Mouse (Mus musculus): ENCODE results near the gene Ap2s1. TPM values are rescaled to one million over a fixed set of nuclear protein-coding genes. Genes with fewer than 3 reads are reported as not detected.

Ap2s1 gene
- polyA plus RNA-seq, 1 experiment = 455 TPM

DNA sequence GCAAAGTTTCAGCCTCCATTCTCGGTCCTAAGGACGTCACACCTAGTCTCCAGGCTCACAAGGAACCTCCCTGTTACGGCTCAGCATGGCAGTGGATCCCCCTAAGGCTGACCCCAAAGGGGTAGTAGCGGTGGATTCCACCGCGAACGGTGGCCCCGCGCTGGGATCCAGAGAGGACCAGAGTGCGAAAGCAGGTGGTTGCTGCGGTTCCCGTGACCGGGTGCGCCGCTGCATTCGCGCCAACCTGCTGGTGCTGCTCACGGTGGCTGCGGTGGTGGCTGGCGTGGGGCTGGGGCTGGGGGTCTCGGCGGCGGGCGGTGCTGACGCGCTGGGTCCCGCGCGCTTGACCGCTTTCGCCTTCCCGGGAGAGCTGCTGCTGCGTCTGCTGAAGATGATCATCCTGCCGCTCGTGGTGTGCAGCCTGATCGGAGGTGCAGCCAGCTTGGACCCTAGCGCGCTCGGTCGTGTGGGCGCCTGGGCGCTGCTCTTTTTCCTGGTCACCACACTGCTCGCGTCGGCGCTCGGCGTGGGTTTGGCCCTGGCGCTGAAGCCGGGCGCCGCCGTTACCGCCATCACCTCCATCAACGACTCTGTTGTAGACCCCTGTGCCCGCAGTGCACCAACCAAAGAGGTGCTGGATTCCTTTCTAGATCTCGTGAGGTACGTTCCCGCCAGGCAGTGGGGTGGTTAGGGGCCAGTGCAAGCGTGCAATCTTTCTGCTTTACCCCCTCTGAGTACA is 43.8 kb downstream of the Ap2s1 start:
- peak; percentile 33 for DNase-seq (ENCODE audit: low read depth)

DNA sequence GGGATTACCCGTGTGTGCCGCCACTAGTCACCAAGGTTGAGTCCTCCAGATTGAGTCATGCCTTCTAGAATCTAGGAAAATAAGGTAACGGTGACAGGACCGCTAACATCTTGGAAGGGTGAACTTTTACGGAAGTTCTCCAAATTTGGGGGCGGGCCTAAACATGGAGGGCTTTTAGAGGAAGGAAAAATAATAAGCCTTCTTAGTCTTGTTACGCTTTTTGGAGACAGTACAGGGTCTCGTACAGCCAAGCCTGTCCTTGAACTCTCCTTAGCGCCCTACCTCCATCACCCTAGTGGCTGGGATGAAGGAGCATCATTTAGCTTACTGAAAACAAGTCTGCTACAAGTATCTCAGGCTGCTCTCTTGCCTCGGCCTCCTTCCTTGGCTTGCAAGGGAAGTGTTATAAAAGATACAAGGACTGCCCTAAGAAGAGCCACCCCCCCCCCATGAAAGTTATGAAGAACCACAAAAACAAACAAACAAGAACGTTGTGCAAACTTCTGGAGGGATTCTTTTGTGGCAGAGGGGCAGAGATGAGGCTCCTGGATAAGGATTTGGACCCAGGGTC is 44.4 kb downstream of the Ap2s1 start:
- DNase-seq (ENCODE audit: low read depth) = no peak
- TF ChIP-seq CTCF (IDR thresholded peaks at IDR 0.05; ENCODE audit: borderline replicate concordance, extremely low read depth, insufficient read depth, insufficient read length) = no peak
- no peak for TF ChIP-seq POLR2A (IDR thresholded peaks at IDR 0.05; ENCODE audit: borderline replicate concordance, extremely low read depth, insufficient read depth, insufficient read length, poor library complexity, severe bottlenecking)

More for the DNA sequence above, 43.8 kb downstream of the Ap2s1 start:
- TF ChIP-seq CTCF (IDR thresholded peaks at IDR 0.05; ENCODE audit: borderline replicate concordance, extremely low read depth, insufficient read depth, insufficient read length) (no peak), POLR2A (IDR thresholded peaks at IDR 0.05; ENCODE audit: borderline replicate concordance, extremely low read depth, insufficient read depth, insufficient read length, poor library complexity, severe bottlenecking) (no peak)

DNA sequence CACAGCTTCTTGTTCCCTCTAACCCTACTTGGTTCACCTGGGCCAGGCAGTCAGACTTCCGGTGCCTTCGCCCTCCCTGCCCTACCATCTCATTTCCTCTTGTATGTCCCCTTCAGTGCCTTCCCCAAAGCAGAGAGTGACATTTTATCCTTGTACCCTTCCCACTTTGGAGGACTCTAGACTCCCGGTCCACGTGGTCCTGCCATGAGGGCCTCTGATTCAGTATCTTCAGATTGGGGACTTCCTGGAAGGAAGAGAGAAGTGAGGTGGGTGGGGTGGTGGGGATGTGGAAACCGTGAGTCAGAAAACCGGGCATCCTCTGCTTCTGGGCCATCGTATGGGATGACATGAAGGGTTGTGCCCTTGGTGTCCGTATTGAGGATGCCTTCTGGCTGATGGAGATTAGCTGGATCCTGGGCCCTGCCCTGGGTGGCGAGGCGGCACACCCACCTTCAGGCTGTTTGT is 45.0 kb downstream of the Ap2s1 start:
- DNase-seq (ENCODE audit: low read depth) = no peak
- TF ChIP-seq POLR2A (IDR thresholded peaks at IDR 0.05; ENCODE audit: borderline replicate concordance, extremely low read depth, insufficient read depth, insufficient read length, poor library complexity, severe bottlenecking) (no peak), CTCF (IDR thresholded peaks at IDR 0.05; ENCODE audit: borderline replicate concordance, extremely low read depth, insufficient read depth, insufficient read length) (no peak)

DNA sequence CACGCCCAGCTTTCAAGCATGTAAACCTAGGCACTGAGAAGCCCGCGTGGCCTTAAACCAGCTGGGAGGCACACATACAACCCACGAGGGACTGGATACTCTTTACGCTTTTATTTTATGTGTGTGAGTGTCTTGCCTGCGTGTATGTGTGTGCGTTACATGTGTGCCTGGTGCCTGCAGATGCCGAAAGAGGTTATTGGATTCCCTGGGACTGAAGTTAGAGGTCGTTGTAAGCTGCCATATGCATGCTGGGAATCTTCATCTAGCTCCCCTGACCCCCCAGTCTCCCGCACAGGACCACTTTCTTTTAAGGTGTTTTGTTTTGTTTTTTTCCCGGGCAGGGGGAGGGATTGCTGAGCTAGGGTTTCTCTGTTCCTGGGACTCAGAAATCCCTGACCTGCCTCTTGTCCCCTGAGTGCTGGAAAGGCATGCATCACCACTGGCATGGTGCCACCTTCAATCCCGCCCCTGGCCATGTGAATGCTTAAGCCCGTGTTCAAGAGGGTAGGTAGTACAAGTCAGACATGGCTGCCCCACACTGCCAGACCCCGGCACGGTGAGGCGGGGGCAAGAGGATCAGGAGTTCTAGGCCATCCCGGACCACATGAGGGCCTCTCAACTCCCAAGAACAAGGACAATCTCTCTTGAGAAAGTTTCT is 45.7 kb downstream of the Ap2s1 start:
- TF ChIP-seq POLR2A (IDR thresholded peaks at IDR 0.05; ENCODE audit: borderline replicate concordance, extremely low read depth, insufficient read depth, insufficient read length, poor library complexity, severe bottlenecking) (no peak), CTCF (IDR thresholded peaks at IDR 0.05; ENCODE audit: borderline replicate concordance, extremely low read depth, insufficient read depth, insufficient read length) (no peak)
- DNase-seq (ENCODE audit: low read depth) = peak; percentile 62

DNA sequence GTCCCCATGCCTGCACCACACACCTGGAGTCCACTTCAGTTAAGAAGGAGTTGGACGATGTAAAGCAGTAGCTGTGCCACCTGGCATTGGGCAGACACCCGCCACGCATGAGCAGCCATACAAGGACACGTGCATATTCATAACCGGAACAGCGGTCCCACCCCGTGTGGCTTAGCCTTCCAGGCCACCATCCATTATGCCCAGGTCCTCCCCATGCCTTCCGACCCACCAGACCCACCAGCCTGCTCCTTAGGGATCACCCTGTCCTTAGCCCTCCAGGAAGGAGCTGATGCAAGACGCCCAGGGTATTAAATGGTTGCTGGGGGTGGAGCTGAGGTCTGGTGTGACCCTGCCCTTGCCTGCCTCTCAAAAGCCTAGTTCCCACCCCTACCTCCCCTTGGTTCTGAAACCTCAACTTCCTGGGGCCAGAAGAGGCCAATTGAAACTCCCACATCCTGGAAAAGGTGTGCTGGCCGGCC is 46.3 kb downstream of the Ap2s1 start:
- no peak for DNase-seq (ENCODE audit: low read depth)
- no peak for TF ChIP-seq CTCF (IDR thresholded peaks at IDR 0.05; ENCODE audit: borderline replicate concordance, extremely low read depth, insufficient read depth, insufficient read length)
- no peak for TF ChIP-seq POLR2A (IDR thresholded peaks at IDR 0.05; ENCODE audit: borderline replicate concordance, extremely low read depth, insufficient read depth, insufficient read length, poor library complexity, severe bottlenecking)

DNA sequence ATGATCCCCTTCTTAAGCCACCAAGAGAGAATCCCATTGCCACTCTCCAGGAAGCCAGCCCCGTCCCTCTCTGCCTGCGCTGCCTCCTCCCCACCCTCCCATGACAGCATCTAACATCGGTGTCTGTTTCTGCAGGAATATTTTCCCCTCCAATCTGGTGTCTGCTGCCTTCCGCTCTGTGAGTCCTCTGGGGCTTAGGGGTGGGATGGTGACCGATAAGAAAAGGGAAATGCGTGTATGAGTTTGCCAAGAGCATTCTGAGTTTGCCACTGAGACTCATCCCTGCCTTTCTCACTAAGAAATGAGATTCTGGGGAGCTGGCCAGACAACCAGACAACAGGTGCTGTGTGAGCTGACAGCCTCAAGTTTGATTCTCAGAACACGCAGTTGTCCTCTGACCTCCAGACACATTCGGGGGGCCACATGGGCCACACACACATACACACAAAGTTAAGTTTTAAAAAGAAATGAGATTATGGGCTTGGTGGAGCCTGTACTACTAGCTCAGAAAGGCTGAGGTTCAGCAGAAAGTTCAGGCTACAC is 47.4 kb downstream of the Ap2s1 start:
- no peak for DNase-seq (ENCODE audit: low read depth)
- TF ChIP-seq POLR2A (IDR thresholded peaks at IDR 0.05; ENCODE audit: borderline replicate concordance, extremely low read depth, insufficient read depth, insufficient read length, poor library complexity, severe bottlenecking) (no peak), CTCF (IDR thresholded peaks at IDR 0.05; ENCODE audit: borderline replicate concordance, extremely low read depth, insufficient read depth, insufficient read length) (no peak)

DNA sequence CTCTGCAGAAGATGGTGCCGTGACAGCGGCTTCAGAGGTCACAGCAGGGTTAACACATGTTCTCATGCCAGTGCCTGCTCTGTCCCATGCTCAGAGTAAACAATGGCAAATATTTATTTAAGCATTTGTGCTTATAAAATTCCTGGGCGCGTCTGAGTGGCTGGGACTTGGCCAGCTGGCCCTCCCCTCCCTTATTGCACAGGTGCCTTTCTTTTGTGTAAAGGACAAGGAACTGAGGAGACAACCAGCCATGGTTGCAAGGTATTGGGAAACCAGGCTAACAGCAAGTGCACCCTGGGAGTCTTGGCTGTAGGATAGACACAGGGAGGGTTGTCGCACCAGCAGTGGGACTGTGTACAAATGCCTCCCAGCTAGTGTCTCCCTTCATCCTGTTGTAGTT is 54.1 kb downstream of the Ap2s1 start:
- DNase-seq (ENCODE audit: low read depth) = no peak
- TF ChIP-seq POLR2A (IDR thresholded peaks at IDR 0.05; ENCODE audit: borderline replicate concordance, extremely low read depth, insufficient read depth, insufficient read length, poor library complexity, severe bottlenecking) (no peak), CTCF (IDR thresholded peaks at IDR 0.05; ENCODE audit: borderline replicate concordance, extremely low read depth, insufficient read depth, insufficient read length) (no peak)

DNA sequence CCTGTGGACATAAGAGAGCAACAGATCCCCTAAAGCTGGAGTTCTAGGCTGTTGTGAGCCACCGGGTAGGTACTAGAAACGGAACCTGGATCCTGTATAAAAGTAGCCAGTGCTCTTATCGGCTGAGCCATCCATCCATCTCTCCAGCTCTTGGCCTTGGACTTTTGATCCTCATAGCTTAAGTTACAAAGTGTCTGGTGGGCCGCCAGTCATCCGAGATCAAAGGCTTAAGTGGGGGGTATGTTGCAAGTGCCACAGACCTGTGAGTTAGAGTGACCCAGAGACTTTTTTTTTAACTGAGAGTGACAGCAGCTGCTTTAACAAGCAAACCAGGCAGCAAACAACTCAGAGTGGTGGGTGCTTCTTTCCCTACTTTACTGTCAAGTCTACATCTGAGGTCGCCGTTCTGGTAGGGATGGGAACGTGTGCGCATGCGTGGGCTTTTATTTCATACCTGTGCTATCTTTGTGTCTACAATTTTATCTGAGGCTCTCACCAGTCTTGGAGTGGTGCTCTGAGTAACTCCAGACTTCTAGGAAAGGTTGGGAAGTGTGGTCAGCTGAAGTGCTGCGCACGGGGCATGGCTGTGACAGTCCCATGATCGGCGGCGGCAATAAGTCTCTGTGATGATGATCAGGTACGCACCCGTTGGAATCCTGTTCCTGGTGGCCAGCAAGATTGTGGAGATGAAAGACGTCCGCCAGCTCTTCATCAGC is 55.0 kb downstream of the Ap2s1 start:
- no peak for DNase-seq (ENCODE audit: low read depth)
- TF ChIP-seq POLR2A (IDR thresholded peaks at IDR 0.05; ENCODE audit: borderline replicate concordance, extremely low read depth, insufficient read depth, insufficient read length, poor library complexity, severe bottlenecking) (no peak), CTCF (IDR thresholded peaks at IDR 0.05; ENCODE audit: borderline replicate concordance, extremely low read depth, insufficient read depth, insufficient read length) (no peak)

DNA sequence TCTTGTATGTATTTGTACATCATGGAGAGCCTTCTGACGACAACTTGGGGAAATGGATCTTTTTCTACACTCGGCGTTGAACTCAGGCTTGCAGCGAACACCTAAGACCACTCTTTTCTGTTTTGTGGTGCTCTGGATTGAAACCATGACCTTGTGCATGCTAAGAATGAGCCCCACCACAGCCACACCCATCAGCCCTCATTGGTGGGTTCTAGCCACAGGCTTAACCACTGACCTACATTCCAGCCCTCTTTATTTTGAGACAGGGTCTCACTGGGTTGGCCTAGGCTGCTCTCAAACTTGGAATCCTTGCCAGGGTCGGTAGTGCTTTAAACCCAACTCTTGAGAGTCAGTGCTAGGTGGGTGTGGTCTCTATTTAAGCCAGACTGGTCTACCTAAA is 56.7 kb downstream of the Ap2s1 start:
- no peak for TF ChIP-seq CTCF (IDR thresholded peaks at IDR 0.05; ENCODE audit: borderline replicate concordance, extremely low read depth, insufficient read depth, insufficient read length)
- TF ChIP-seq POLR2A (IDR thresholded peaks at IDR 0.05; ENCODE audit: borderline replicate concordance, extremely low read depth, insufficient read depth, insufficient read length, poor library complexity, severe bottlenecking) = no peak
- no peak for DNase-seq (ENCODE audit: low read depth)

Other genes with a start within 250 kb of the Ap2s1 start
- gene Arhgap35, start 123.4 kb upstream of the Ap2s1 start, polyA plus RNA-seq (2012; rRNA removed) = 48.1 and 75.2 TPM in 2 replicates
- not detected in 2 replicates for gene Ceacam15, start 62.7 kb upstream of the Ap2s1 start, polyA plus RNA-seq (2012; rRNA removed)
- gene Ceacam9, start 16.5 kb upstream of the Ap2s1 start, polyA plus RNA-seq (2012; rRNA removed) = 0.48 TPM in 1 of 2 replicates, not detected in the other
- 18.7 and 32.3 TPM in 2 replicates for gene Slc1a5, start 42.9 kb downstream of the Ap2s1 start, polyA plus RNA-seq (2012; rRNA removed)
- 306 and 379 TPM in 2 replicates for gene Strn4, start 77.5 kb downstream of the Ap2s1 start, polyA plus RNA-seq (2012; rRNA removed)
- 35.1 and 47.7 TPM in 2 replicates for gene Fkrp, start 78.3 kb downstream of the Ap2s1 start, polyA plus RNA-seq (2012; rRNA removed)
- gene Prkd2, start 104.5 kb downstream of the Ap2s1 start, polyA plus RNA-seq (2012; rRNA removed) = 13.9 and 14.0 TPM in 2 replicates
- gene Dact3, start 136.9 kb downstream of the Ap2s1 start, polyA plus RNA-seq (2012; rRNA removed) = 41.7 and 43.6 TPM in 2 replicates
- gene Gng8, start 153.4 kb downstream of the Ap2s1 start, polyA plus RNA-seq (2012; rRNA removed) = 11.5 and 15.5 TPM in 2 replicates
- 0.47 and 0.75 TPM in 2 replicates for gene Ptgir, start 168.1 kb downstream of the Ap2s1 start, polyA plus RNA-seq (2012; rRNA removed)
- 580 and 837 TPM in 2 replicates for gene Calm3, start 185.7 kb downstream of the Ap2s1 start, polyA plus RNA-seq (2012; rRNA removed)
- gene Pnmal2, start 206.3 kb downstream of the Ap2s1 start, polyA plus RNA-seq (2012; rRNA removed) = 44.9 and 96.9 TPM in 2 replicates
- 28.0 and 34.5 TPM in 2 replicates for gene Pnmal1, start 221.3 kb downstream of the Ap2s1 start, polyA plus RNA-seq (2012; rRNA removed)
- 5.2 and 19.6 TPM in 2 replicates for gene Gm42372, start 244.7 kb downstream of the Ap2s1 start, polyA plus RNA-seq (2012; rRNA removed)

Data from brain, embryonic 14.5 days (tissue).